Mouse (Mus musculus): ENCODE results near the gene Trpv6.

The Trpv6 gene

GRCm38 (mm10) chr6:41636178-41636577 lies at the start of gene Trpv6:
TSS of gene Trpv6 (minus strand) at chr6:41636405.
- DNase-seq (ENCODE audit: low spot score in 2 of 2) = peak in 1 of 2 experiments; percentile 22

GRCm38 (mm10) chr6:41685596-41685995 lies 49.4 kb upstream of the Trpv6 start:
- no peak for DNase-seq (ENCODE audit: low spot score in 2 of 2)

- DNase-seq (ENCODE audit: low spot score in 2 of 2) = no peak
These were observed 48.7 kb upstream of the Trpv6 start for GRCm38 (mm10) chr6:41684911-41685310.

DNA sequence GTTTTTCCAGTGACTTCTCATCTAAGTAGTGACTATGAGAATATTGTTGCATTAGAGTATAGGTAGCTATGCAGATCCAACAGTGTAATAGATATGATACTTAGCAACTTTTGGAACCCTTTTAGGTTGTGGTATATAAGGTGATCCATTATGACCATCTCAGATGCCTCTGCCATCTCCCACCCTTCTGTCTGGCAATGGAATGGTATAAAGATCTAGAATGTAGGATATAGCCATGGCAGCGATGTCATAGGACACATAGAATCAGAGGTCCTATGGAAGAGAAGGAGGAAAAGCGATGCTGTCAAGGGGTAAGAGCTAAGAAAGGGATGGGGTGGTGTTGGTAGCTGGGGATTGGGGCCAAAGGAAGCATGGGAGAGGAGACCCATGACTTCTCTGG lies 47.9 kb upstream of the Trpv6 start, which contains the start of gene Llcfc1:
TSS of gene Llcfc1 (plus strand) at position 301 of the 400 bp plus-strand sequence.
- DNase-seq (ENCODE audit: low spot score in 2 of 2) = no peak

DNA sequence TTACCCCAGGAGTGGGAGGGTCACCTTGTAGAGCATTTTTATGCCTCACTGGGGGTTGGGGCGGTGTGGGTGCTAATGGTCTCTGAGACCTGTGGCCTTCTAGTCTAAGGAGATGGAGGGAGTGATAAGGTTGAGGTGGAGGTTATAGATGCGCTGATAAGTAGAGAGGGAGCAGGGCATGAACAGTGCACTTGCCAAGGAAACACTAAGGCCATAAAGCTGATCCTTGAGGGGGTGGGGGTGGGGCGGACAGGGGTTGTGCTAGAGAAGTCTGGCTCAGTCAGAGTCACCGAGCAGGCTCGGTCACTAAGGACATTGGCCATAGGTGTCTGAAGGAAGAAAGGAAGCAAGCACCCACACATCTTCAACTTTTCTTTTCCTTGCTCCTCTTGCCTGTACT lies 45.5 kb upstream of the Trpv6 start:
- DNase-seq (ENCODE audit: low spot score in 2 of 2) = no peak

GRCm38 (mm10) chr6:41680669-41681068 lies 44.5 kb upstream of the Trpv6 start, which contains the start of gene Trpv5:
TSS of gene Trpv5 (minus strand) at chr6:41680769.
- DNase-seq (ENCODE audit: low spot score in 2 of 2) = no peak

GRCm38 (mm10) chr6:41676530-41676929 lies 40.3 kb upstream of the Trpv6 start:
- no peak for DNase-seq (ENCODE audit: low spot score in 2 of 2)

DNA sequence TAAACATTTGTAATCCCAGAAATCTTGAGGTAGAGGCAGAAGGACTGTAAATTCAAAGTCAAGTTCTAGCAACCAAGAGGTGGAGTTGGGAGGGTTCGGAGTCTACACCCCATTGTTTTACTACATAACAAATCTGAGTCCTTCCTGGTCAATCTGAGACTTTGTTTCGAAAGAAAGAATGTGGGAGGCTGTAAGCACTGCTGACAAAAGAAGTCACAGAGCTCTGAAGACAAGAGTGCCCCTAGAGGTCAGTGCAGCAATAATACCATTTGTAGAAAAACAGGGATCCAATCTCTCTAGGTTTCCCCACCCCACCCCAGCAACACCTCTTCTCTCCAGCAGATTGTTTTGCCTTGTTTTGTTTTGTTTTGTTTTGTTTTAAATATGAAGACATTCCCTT lies 26.1 kb upstream of the Trpv6 start:
- no peak for DNase-seq (ENCODE audit: low spot score in 2 of 2)

- DNase-seq (ENCODE audit: low spot score in 2 of 2) = no peak
These were observed 22.3 kb upstream of the Trpv6 start for GRCm38 (mm10) chr6:41658487-41658886.

- DNase-seq (ENCODE audit: low spot score in 2 of 2) = no peak
These were observed 18.4 kb upstream of the Trpv6 start for GRCm38 (mm10) chr6:41654648-41655047.

DNA sequence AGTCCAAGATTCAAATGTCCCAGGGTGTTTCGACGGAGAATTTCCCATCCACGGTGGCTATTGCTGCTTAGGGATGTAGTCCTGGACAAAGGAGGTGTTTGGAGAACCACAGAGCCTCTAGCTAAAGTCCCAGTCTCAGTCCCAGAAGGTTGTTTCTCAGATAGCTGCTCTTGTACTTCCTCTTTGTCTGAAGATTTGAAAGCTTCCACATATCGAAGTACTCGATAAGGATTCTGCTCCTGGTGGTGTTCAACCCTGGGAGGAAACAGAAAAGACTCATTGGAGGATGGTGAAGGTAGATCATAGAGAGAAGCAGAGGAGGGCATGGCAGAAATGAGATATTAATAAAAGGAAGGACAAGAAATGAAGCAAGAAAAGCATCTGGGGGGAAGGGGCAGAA lies 17.0 kb upstream of the Trpv6 start:
- no peak for DNase-seq (ENCODE audit: low spot score in 2 of 2)

- DNase-seq (ENCODE audit: low spot score in 2 of 2) = no peak
These were observed 10.5 kb upstream of the Trpv6 start for GRCm38 (mm10) chr6:41646672-41647071.

DNA sequence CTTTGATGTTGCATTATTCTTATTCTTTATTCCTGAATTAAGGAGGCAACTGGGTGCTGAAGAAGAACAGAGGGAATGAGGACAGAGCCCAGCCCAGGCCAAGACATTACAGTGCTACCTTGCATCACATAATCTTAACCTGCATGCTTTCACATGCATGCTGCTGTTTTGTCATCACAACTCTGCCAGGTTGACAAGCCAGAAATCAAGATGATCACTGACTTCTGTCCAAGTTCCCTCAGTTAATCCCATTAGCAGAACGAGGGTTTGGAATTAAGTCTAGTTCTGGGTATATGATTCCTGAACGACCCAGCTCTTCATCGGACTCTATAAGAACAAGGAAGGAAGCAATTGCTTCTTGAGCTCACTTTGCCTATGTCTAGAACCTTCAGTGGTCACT lies 10.0 kb upstream of the Trpv6 start:
- no peak for DNase-seq (ENCODE audit: low spot score in 2 of 2)

DNA sequence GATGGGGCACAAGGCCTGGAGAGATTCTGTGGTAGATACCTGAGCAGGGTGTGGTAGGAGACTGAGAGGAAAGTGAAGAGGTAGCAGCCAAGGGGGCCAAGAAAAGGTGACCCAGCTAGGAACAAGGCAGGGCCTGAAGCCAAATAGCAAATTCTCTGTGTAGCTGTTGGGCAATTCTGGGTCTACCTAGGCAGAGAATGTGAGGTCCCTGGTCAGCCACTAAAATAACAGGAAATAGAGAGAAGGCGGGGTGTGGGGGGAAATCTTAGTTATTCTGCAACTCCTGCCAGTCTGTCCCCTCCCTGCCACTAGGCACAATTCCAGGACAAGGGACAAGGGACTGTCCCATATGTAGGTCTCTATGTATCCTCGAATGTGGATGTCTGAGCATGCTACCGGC lies 7.0 kb upstream of the Trpv6 start:
- DNase-seq (ENCODE audit: low spot score in 2 of 2) = no peak

- no peak for DNase-seq (ENCODE audit: low spot score in 2 of 2)
These were observed 6.6 kb upstream of the Trpv6 start for GRCm38 (mm10) chr6:41642765-41643164.

GRCm38 (mm10) chr6:41641173-41641866 lies 5.1 kb upstream of the Trpv6 start:
- DNase-seq (ENCODE audit: low spot score in 2 of 2) = no peak

DNA sequence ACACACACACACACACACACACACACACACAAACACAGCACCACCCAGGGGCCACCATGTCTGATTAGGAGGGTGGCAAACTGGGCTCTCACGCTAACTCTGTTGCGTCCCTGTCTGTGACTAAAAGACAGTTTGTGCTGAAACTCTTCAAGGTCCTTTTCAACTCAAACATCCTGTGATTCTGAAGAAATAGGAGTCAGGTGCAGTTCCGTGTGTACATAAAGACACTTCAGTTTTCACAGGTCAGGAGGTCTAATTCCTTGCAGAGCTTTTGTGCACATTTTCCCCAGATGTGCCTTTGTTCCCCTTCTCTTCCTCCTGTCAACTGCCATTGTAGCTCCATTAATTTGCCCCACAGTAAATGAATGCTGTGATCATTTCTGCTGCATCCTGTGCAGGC lies 4.2 kb upstream of the Trpv6 start:
- DNase-seq (ENCODE audit: low spot score in 2 of 2) = no peak

GRCm38 (mm10) chr6:41637927-41638506 lies 1.8 kb upstream of the Trpv6 start:
- no peak for DNase-seq (ENCODE audit: low spot score in 2 of 2)

GRCm38 (mm10) chr6:41637393-41637792 lies 1.2 kb upstream of the Trpv6 start:
- no peak for DNase-seq (ENCODE audit: low spot score in 2 of 2)

GRCm38 (mm10) chr6:41635211-41635610 lies 994 bp downstream of the Trpv6 start:
- DNase-seq (ENCODE audit: low spot score in 2 of 2) = no peak

DNA sequence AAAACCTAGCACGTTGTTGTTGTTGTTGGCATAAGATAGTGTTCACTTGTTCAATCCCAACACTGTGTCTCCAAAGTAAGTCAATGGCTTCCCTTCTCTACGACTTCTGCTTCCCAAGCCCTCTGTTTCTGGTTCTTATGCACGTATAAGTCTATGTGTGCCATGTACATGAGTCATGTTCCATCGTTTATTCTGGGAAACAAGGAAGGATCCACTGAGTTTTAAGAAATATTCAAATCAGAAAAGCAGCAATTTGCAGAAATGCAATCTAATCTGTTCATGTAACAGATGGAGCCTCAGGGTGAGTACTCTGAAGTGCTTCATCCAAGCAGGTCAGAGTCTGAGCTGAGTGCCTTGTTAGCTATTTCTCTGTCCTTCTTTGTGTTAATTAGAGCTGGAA lies 4.7 kb downstream of the Trpv6 start:
- no peak for DNase-seq (ENCODE audit: low spot score in 2 of 2)

DNA sequence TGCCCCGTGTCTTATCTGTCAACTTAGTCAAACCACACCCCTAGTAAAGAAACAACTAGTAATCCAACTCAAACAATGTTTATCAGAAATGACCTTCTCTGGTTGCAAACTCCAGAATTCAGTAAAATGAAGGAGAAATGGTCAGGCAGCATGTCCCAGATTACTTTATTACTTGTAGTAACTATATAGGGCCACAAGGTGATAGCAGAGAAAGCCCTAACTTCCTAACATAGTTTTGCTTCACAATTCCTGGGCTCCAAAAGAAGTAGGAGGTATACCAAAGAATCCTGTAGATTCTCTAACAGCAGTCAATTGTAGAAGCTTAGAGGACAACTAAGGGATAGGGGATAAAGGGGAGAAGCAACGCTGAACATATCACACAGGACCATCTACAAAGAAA lies 5.4 kb downstream of the Trpv6 start:
- no peak for DNase-seq (ENCODE audit: low spot score in 2 of 2)

DNA sequence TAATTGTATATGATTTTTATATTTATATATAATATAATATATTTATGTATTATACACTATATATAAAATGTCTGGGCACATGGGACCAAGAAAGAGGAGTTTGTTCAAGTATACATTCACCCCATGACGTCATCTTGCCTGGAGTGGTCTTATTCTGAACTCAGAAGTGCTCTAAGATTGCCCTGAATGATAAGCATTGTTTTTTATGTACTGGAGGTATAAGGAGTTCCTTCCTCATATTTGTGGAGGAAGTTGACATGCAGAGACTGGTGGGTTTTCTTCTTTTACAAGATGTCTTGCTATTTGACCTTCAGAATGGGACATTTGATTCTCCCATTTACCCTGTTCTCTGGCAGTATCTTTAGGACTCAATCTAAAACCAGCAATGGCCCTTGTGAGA lies 8.0 kb downstream of the Trpv6 start:
- no peak for DNase-seq (ENCODE audit: low spot score in 2 of 2)

DNA sequence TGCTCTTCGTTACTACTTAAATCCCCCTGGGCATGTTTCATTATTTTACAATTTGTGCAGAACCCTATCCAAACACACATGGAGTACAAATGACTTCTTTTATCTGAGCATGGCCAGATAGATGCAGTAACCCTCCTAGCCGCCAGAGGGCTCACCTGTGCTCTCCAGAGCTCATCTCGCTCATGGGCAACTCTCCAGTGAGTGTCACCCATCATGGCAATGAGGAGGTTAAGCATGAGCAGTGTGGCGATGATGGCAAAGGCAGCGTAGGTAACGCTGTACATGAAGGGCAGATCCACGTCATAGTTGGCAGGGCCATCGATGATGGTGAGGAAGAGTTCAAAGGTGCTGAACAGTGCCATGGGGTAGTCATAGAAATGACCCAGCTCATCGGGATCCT lies 13.5 kb downstream of the Trpv6 start:
- peak; percentile 74 to 79 for DNase-seq (ENCODE audit: low spot score in 2 of 2)

Data from right cerebral cortex, postnatal 10 days (tissue).